Mouse (Mus musculus) kidney, adult 2 months (tissue): Measurements from ENCODE around the gene Hist1h2bg.

Experiments used
- CTCF ChIP-seq: fragments of 200-500 bp; conservative IDR thresholded peaks from 2 replicates; pipeline ENCODE4 v1.5.1; 2011; ENCODE audit warnings: low read depth, mild to moderate bottlenecking, control low read depth, low read length, moderate library complexity, mixed read lengths; ENCODE audit not compliant: insufficient read depth, insufficient read length
- POLR2A ChIP-seq: fragments of 200-500 bp; IDR thresholded peaks from one replicate; pipeline ENCODE4 v1.6.1; 2011; ENCODE audit warnings: low read depth, low read length, control low read depth

- no peak for TF ChIP-seq POLR2A
- no peak for TF ChIP-seq CTCF
Observed at GRCm38 (mm10) chr13:23529005-23529404, 42.2 kb upstream of the Hist1h2bg start.
